Mouse (Mus musculus) stomach, postnatal 0 days (tissue): ENCODE results near the gene Dlgap4. TPM values are rescaled to one million over a fixed set of nuclear protein-coding genes. Genes with fewer than 3 reads are reported as not detected.
A peak's percentile ranks its signal among the peaks of the same experiment; 100 is the strongest.

Experiments
- ATAC-seq: fragments of 200-750 bp; cut with Nextera tagmentation; 2 replicates; pipeline ENCODE4 v1.8.0; 2017; ENCODE audit not compliant: low FRiP score, low TSS enrichment
- DNase-seq: peaks from one replicate; pipeline ENCODE4 v3.0.0-alpha.2; 2016; ENCODE audit warnings: low spot score
- H3K27ac ChIP-seq: fragments of 300-500 bp; sonication (generic); replicated peaks from 2 replicates; pipeline ENCODE4 v1.5.1; 2014; ENCODE audit warnings: mild to moderate bottlenecking, control low read depth
- H3K27me3 ChIP-seq: fragments of 300-500 bp; sonication (generic); 2 replicates; pipeline ENCODE4 v1.6.1; 2014; ENCODE audit warnings: low read length; ENCODE audit not compliant: control insufficient read depth, insufficient read depth
- H3K36me3 ChIP-seq: fragments of 300-500 bp; sonication (generic); 2 replicates; pipeline ENCODE4 v1.6.1; 2014; ENCODE audit warnings: low read length, mixed read lengths; ENCODE audit not compliant: control insufficient read depth, insufficient read depth
- H3K4me1 ChIP-seq: fragments of 300-500 bp; sonication (generic); replicated peaks from 2 replicates; pipeline ENCODE4 v1.6.1; 2014; ENCODE audit warnings: antibody characterized with exemption; ENCODE audit not compliant: control insufficient read depth, insufficient read depth
- H3K4me2 ChIP-seq: fragments of 300-500 bp; sonication (generic); replicated peaks from 2 replicates; pipeline ENCODE4 v1.6.1; 2014; ENCODE audit warnings: low read depth, mild to moderate bottlenecking, control low read depth, moderate library complexity
- H3K4me3 ChIP-seq: fragments of 300-500 bp; sonication (generic); 2 replicates; pipeline ENCODE4 v1.5.1; 2014; ENCODE audit warnings: low read depth, low read length, control low read depth
- H3K9ac ChIP-seq: fragments of 300-500 bp; sonication (generic); 2 replicates; pipeline ENCODE4 v1.6.1; 2014; ENCODE audit warnings: mild to moderate bottlenecking, low read length, control low read depth, mixed read lengths
- H3K9me3 ChIP-seq: fragments of 300-500 bp; sonication (generic); 2 replicates; pipeline ENCODE4 v1.6.1; 2016; ENCODE audit warnings: low read length; ENCODE audit not compliant: control insufficient read depth
- CTCF ChIP-seq: IDR thresholded peaks from 2 replicates; pipeline ENCODE4 v1.5.1; 2016; ENCODE audit warnings: antibody characterized with exemption, low read depth, mild to moderate bottlenecking, moderate library complexity
- EP300 ChIP-seq: optimal IDR thresholded peaks from 2 replicates; pipeline ENCODE3; 2016; ENCODE audit warnings: antibody characterized with exemption
- WGBS: fragments of 180-500 bp; shearing (Covaris S2); extraction: QIAGEN DNeasy Blood & Tissue Kit; methylation state at CpG from one replicate; pipeline ENCODE4 v1.1.7; 2014; 5-methylcytosine and 5-hydroxymethylcytosine counted together
- polyA plus RNA-seq: library from polyadenylated mRNA; unstranded; fragments of >200 nt; fragmentation: Nextera tagmentation; extraction: Ambion mirVana; gene quantifications from 2 replicates; pipeline ENCODE4 v1.2.1, GENCODE M21; 2015

The Dlgap4 gene
- polyA plus RNA-seq, 1 experiment from 2014 or later = 50.7 TPM

GRCm38 (mm10) chr2:156722071-156722575 is 108.6 kb downstream of the Dlgap4 start:
- Histone ChIP-seq H3K9ac (peak overlapping the region; percentile 88), H3K9me3 (no peaks in the 10 kb centered on the region), H3K27ac (peak overlapping the region; percentile 88), H3K4me3 (peak overlapping the region; percentile 84), H3K4me2 (peak overlapping the region; percentile 90), H3K36me3 (no peaks in the 10 kb centered on the region), H3K4me1 (peaks cover 27% of the 10 kb centered on the region), H3K27me3 (no peaks in the 10 kb centered on the region)
- peak; percentile 39; the same call in 1 of the 2 replicates for TF ChIP-seq CTCF
- no peak for TF ChIP-seq EP300
- no peak for ATAC-seq
- WGBS = 3% methylated on average over 15 of the region's 15 CpGs
- DNase-seq = peak; percentile 60

GRCm38 (mm10) chr2:156722752-156723151 is 109.2 kb downstream of the Dlgap4 start:
- Histone ChIP-seq H3K4me3 (peak overlapping the region; percentile 84), H3K36me3 (no peaks in the 10 kb centered on the region), H3K4me2 (peak overlapping the region; percentile 90), H3K9ac (no peak overlapping the region), H3K27me3 (no peaks in the 10 kb centered on the region), H3K4me1 (peaks cover 21% of the 10 kb centered on the region), H3K9me3 (no peaks in the 10 kb centered on the region), H3K27ac (peak overlapping the region; percentile 88)
- ATAC-seq (no peak), DNase-seq (no peak)
- TF ChIP-seq EP300 (no peak), CTCF (no peak)
- WGBS = 54% methylated on average over 5 of the region's 5 CpGs

DNA sequence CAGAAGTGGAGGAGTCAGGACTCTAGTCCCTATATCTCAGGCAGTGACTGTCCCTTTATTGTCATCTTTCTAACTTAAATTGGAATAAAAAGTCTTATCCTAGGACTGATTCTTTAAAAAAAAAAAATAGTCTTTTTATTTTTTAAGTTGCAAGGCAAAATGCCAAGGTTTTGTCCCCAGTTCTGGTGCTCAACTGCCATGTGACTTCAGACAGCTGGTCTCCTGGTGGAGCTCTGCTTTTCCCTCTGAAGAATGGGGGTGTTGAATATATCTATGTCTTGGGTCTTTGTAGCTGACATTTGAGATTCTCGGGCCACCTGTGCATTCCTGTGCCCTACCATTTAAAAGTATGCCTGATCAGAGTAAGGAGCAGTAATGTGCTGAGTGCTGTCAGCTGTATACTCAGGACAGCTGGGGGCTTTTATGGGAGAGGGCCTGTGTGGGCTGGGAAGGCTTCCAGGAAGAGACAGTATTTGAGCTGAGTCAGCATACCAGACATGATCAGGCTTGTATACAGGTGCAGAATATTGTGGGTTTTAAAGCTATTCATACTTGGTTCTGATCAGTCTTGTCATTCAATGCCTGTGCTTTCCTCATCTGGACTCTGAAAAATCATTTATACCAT is 110.5 kb downstream of the Dlgap4 start:
- 43% methylated on average over 1 of the region's 1 CpGs for WGBS
- no peak for DNase-seq
- no peak for ATAC-seq
- Histone ChIP-seq H3K27me3 (no peaks in the 10 kb centered on the region), H3K36me3 (no peaks in the 10 kb centered on the region), H3K9me3 (no peaks in the 10 kb centered on the region), H3K9ac (no peak overlapping the region), H3K4me2 (no peak overlapping the region), H3K4me3 (no peak overlapping the region), H3K27ac (no peak overlapping the region), H3K4me1 (peaks cover 21% of the 10 kb centered on the region)
- TF ChIP-seq CTCF = no peak
- TF ChIP-seq EP300 = no peak

GRCm38 (mm10) chr2:156724871-156725270 is 111.4 kb downstream of the Dlgap4 start:
- H3K4me1 ChIP-seq = peaks cover 18% of the 10 kb centered on the region
- ATAC-seq (no peak), DNase-seq (no peak)
- H3K4me2 ChIP-seq = no peak overlapping the region
- no peak overlapping the region for H3K27ac ChIP-seq
- WGBS = 56% methylated on average over 4 of the region's 4 CpGs
- H3K9me3 ChIP-seq = no peaks in the 10 kb centered on the region
- TF ChIP-seq CTCF = no peak
- no peak for TF ChIP-seq EP300
- no peaks in the 10 kb centered on the region for H3K36me3 ChIP-seq
- H3K27me3 ChIP-seq = no peaks in the 10 kb centered on the region
- no peak overlapping the region for H3K4me3 ChIP-seq
- H3K9ac ChIP-seq = no peak overlapping the region

DNA sequence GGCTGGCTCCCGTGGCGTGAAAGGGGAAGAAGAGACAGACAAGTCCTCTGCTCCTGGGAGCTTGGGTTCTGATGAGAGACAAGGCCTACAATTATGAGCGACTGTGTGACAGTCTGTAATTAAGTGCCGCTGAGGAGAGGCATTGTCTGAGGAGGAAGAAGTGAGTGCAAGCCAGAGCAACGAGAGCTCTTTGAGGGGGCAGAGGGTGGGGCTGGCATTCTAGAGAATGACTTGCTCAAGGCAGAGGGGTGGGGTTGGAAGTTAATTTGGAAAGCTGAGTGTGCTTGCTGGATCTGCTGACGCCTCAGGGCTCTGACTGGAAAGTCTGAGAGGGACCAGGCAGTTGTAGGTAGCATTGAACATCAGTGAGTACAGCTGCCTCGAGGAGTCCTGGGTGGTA is 112.8 kb downstream of the Dlgap4 start:
- Histone ChIP-seq H3K4me1 (peaks cover 18% of the 10 kb centered on the region), H3K27ac (peak overlapping the region; percentile 59), H3K27me3 (no peaks in the 10 kb centered on the region), H3K36me3 (no peaks in the 10 kb centered on the region), H3K9ac (peak overlapping the region; percentile 43; the same call in 1 of the 2 replicates), H3K4me3 (no peak overlapping the region), H3K9me3 (no peaks in the 10 kb centered on the region), H3K4me2 (no peak overlapping the region; the same call in none of the 2 replicates)
- 31% methylated on average over 7 of the region's 7 CpGs for WGBS
- ATAC-seq = peak; percentile 21; the same call in 1 of the 2 replicates
- peak; percentile 44 for DNase-seq
- TF ChIP-seq EP300 = no peak
- TF ChIP-seq CTCF = no peak

- peak overlapping the region; percentile 43 for H3K9ac ChIP-seq
- WGBS = 23% methylated on average over 3 of the region's 3 CpGs
- DNase-seq (peak; percentile 67), ATAC-seq (peak; percentile 19; the same call in 1 of the 2 replicates)
- H3K4me1 ChIP-seq = peaks cover 22% of the 10 kb centered on the region
- H3K36me3 ChIP-seq = no peaks in the 10 kb centered on the region
- no peaks in the 10 kb centered on the region for H3K9me3 ChIP-seq
- H3K27ac ChIP-seq = peak overlapping the region; percentile 59
- no peaks in the 10 kb centered on the region for H3K27me3 ChIP-seq
- H3K4me3 ChIP-seq = no peak overlapping the region
- no peak overlapping the region; the same call in 1 of the 2 replicates for H3K4me2 ChIP-seq
- TF ChIP-seq EP300 (no peak), CTCF (no peak)
These were observed 113.4 kb downstream of the Dlgap4 start for GRCm38 (mm10) chr2:156726878-156727277.
